Mouse (Mus musculus) liver, embryonic 14.5 days (tissue): ENCODE results near the gene Pdia5.

Experiments
- CTCF ChIP-seq: IDR thresholded peaks from 2 replicates; pipeline ENCODE4 v1.5.1; 2016; ENCODE audit warnings: antibody characterized with exemption, low read depth, control low read depth
- EP300 ChIP-seq: IDR thresholded peaks from 2 replicates; pipeline ENCODE4 v1.6.1; 2016; ENCODE audit warnings: antibody characterized with exemption, low read depth

GRCm38 (mm10) chr16:35357449-35357848, 133.2 kb downstream of the Pdia5 start:
- no peak for TF ChIP-seq CTCF
- no peak for TF ChIP-seq EP300
